In genomic region chr6:66926269-66926668, GRCm38 (mm10) we compare ENCODE assay signal across 23 mouse cellular contexts. TPM values are rescaled to one million over a fixed set of nuclear protein-coding genes. Genes with fewer than 3 reads are reported as not detected.
DNase-seq lines count a peak whose midpoint lies in the region; ATAC-seq and TF ChIP-seq lines count a peak whose summit lies in the region.
"Had no signal": no experiment of that assay in that cellular context is flagged by ENCODE, and none has a peak within 500 bp of the region (broad histone marks: within the 10 kb centered on the region; RNA-seq: fewer than 3 reads in every experiment).

No protein-coding gene starts in this region.

- H3K36me3 ChIP-seq in kidney, postnatal 0 days (ENCODE audit: insufficient read depth, low read length), result no peaks in the 10 kb centered on the region
- H3K36me3 ChIP-seq in embryonic facial prominence, embryonic 11.5 days (replicated peaks; ENCODE audit: control insufficient read depth, insufficient read depth, low read depth, low read length), result no peaks in the 10 kb centered on the region
- no peaks in the 10 kb centered on the region for H3K36me3 ChIP-seq in neural tube, embryonic 11.5 days (ENCODE audit: control insufficient read depth, insufficient read depth, low read length)
- H3K36me3 ChIP-seq: embryonic facial prominence, embryonic 15.5 days; G1E; midbrain, embryonic 13.5 days had no signal

- H3K27ac ChIP-seq in kidney, postnatal 0 days, result no peak overlapping the region; the same call in 1 of the 2 replicates
- H3K27ac ChIP-seq in embryonic facial prominence, embryonic 11.5 days (replicated peaks; ENCODE audit: low read depth, low read length), result no peak overlapping the region
- H3K27ac ChIP-seq in neural tube, embryonic 11.5 days (ENCODE audit: low read depth, low read length), result no peak overlapping the region
- no peak overlapping the region for H3K27ac ChIP-seq in left cerebral cortex, adult 2 months
- H3K27ac ChIP-seq: embryonic facial prominence, embryonic 15.5 days; hindbrain, embryonic 14.5 days; macrophage; midbrain, embryonic 13.5 days had no signal

- peak; percentile 52 for DNase-seq in kidney, postnatal 0 days (ENCODE audit: low spot score)
- DNase-seq in kidney, postnatal 4 days, result no peak
- DNase-seq in embryo, embryonic 10.5 days (ENCODE audit: low spot score), result peak; percentile 77
- DNase-seq in embryonic facial prominence, embryonic 11.5 days (ENCODE audit: low spot score), result peak; percentile 59
- peak; percentile 34 for DNase-seq in neural tube, embryonic 11.5 days (ENCODE audit: low spot score)
- no peak for DNase-seq in left cerebral cortex, adult 2 months (ENCODE audit: extremely low spot score in 1 of 2, low spot score in 2 of 2)
- DNase-seq in layer of hippocampus, postnatal 36 days, result no peak
- DNase-seq: adrenal gland, adult 8-10 months; cerebellum, postnatal 14 days; gastrocnemius, postnatal 14 days; heart, postnatal 10 days; lung, adult 2 months; right cerebral cortex, adult 18-20 months; spleen, adult 18-20 months; thymus, adult 2 months had no signal

- H3K4me1 ChIP-seq in kidney, postnatal 0 days (replicated peaks; ENCODE audit: insufficient read depth, low read length), result no peaks in the 10 kb centered on the region
- H3K4me1 ChIP-seq in embryonic facial prominence, embryonic 11.5 days (ENCODE audit: control insufficient read depth, insufficient read depth, low read length), result no peaks in the 10 kb centered on the region
- no peaks in the 10 kb centered on the region for H3K4me1 ChIP-seq in neural tube, embryonic 11.5 days (ENCODE audit: control insufficient read depth, insufficient read depth, low read length)
- H3K4me1 ChIP-seq: embryonic facial prominence, embryonic 15.5 days; midbrain, embryonic 13.5 days had no signal

- H3K9ac ChIP-seq in kidney, postnatal 0 days (ENCODE audit: low read depth, low read length), result no peak overlapping the region
- H3K9ac ChIP-seq in embryonic facial prominence, embryonic 11.5 days (replicated peaks; ENCODE audit: low read length), result no peak overlapping the region
- no peak overlapping the region for H3K9ac ChIP-seq in neural tube, embryonic 11.5 days (ENCODE audit: low read length)
- H3K9ac ChIP-seq: embryonic facial prominence, embryonic 15.5 days; hindbrain, embryonic 14.5 days; midbrain, embryonic 13.5 days had no signal

- TF ChIP-seq CTCF in kidney, postnatal 0 days (IDR thresholded peaks at IDR 0.05; ENCODE audit: low read depth), result no peak
- TF ChIP-seq CTCF in left cerebral cortex, adult 2 months (IDR thresholded peaks at IDR 0.05), result no peak

- H3K9me3 ChIP-seq in kidney, postnatal 0 days (replicated peaks; ENCODE audit: low read length), result no peaks in the 10 kb centered on the region
- no peaks in the 10 kb centered on the region for H3K9me3 ChIP-seq in embryonic facial prominence, embryonic 11.5 days (replicated peaks; ENCODE audit: control insufficient read depth, low read length)
- no peaks in the 10 kb centered on the region for H3K9me3 ChIP-seq in neural tube, embryonic 11.5 days (ENCODE audit: control insufficient read depth, low read length)
- H3K9me3 ChIP-seq: embryonic facial prominence, embryonic 15.5 days; G1E; midbrain, embryonic 13.5 days had no signal

- intact Hi-C loops in left cerebral cortex, adult 2 months (cut with DNase I), result no loop called here

- WGBS in kidney, postnatal 0 days, result 19% methylated on average over 4 of the region's 4 CpGs
- 7% methylated on average over 4 of the region's 4 CpGs for WGBS in embryonic facial prominence, embryonic 11.5 days
- 17% methylated on average over 4 of the region's 4 CpGs for WGBS in neural tube, embryonic 11.5 days

- no peaks in the 10 kb centered on the region for H3K27me3 ChIP-seq in kidney, postnatal 0 days (ENCODE audit: insufficient read depth, low read length)
- no peaks in the 10 kb centered on the region for H3K27me3 ChIP-seq in embryonic facial prominence, embryonic 11.5 days (ENCODE audit: control insufficient read depth, insufficient read depth, low read length)
- no peaks in the 10 kb centered on the region for H3K27me3 ChIP-seq in neural tube, embryonic 11.5 days (ENCODE audit: control insufficient read depth, insufficient read depth, low read length)
- H3K27me3 ChIP-seq: embryonic facial prominence, embryonic 15.5 days; midbrain, embryonic 13.5 days had no signal

- H3K4me3 ChIP-seq in kidney, postnatal 0 days (replicated peaks; ENCODE audit: low read depth, low read length), result no peak overlapping the region
- no peak overlapping the region for H3K4me3 ChIP-seq in embryonic facial prominence, embryonic 11.5 days (ENCODE audit: low read depth, low read length)
- H3K4me3 ChIP-seq in neural tube, embryonic 11.5 days (ENCODE audit: low read depth, low read length), result no peak overlapping the region
- no peak overlapping the region for H3K4me3 ChIP-seq in left cerebral cortex, adult 2 months
- H3K4me3 ChIP-seq: embryonic facial prominence, embryonic 15.5 days; midbrain, embryonic 13.5 days; myocyte had no signal

- H3K4me2 ChIP-seq in kidney, postnatal 0 days (ENCODE audit: low read length), result no peak overlapping the region
- H3K4me2 ChIP-seq in embryonic facial prominence, embryonic 11.5 days (ENCODE audit: low read depth, low read length), result no peak overlapping the region
- no peak overlapping the region for H3K4me2 ChIP-seq in neural tube, embryonic 11.5 days (ENCODE audit: low read depth)
- H3K4me2 ChIP-seq: embryonic facial prominence, embryonic 15.5 days; hindbrain, embryonic 14.5 days; liver, embryonic 11.5 days; midbrain, embryonic 13.5 days had no signal

- 0 out of 2 replicates have a peak, but pooled peaks have one; percentile 19 for ATAC-seq in kidney, postnatal 0 days (replicated peaks; ENCODE audit: low FRiP score, low read depth)
- ATAC-seq in embryonic facial prominence, embryonic 11.5 days (replicated peaks; ENCODE audit: insufficient number of reproducible peaks, low FRiP score, low TSS enrichment, low read depth), result no peak
- ATAC-seq in neural tube, embryonic 11.5 days (ENCODE audit: insufficient read depth, low FRiP score, low TSS enrichment), result no peak
- ATAC-seq: intestine, postnatal 0 days; midbrain, embryonic 13.5 days had no signal

RNA-seq across cellular contexts. Expression of gene Gng12, which starts 30.1 kb away (rescaled TPM):
- 144 and 152 TPM in 2 replicates for polyA plus RNA-seq in kidney, postnatal 0 days (2015; fragmentation: Nextera tagmentation; extraction: Ambion mirVana)
- 58.7 and 67.0 TPM in 2 replicates for polyA plus RNA-seq in embryonic facial prominence, embryonic 11.5 days (2014; fragmentation: Nextera tagmentation; extraction: Ambion mirVana)
- 49.2 and 53.1 TPM in 2 replicates for polyA plus RNA-seq in neural tube, embryonic 11.5 days (2014; fragmentation: Nextera tagmentation; extraction: Ambion mirVana)
- 10 to 100 TPM; 55.2 to 59.3 TPM for total RNA-seq in left cerebral cortex, adult 2 months (2021)
- total RNA-seq in layer of hippocampus, postnatal 36 days (2021), result 10 to 100 TPM; 58.5 to 70.2 TPM
- polyA plus RNA-seq: G1E had no signal

Comparison
In these comparisons a context has a peak if more than half of its experiments do, and no peak if none do; other contexts are left out.
1. DNase-seq: peak in kidney, postnatal 0 days (single experiment), embryo, embryonic 10.5 days (single experiment), embryonic facial prominence, embryonic 11.5 days (single experiment) and neural tube, embryonic 11.5 days (single experiment); none in kidney, postnatal 4 days (0 of 2), left cerebral cortex, adult 2 months (0 of 2) and layer of hippocampus, postnatal 36 days (0 of 2).